Mouse (Mus musculus) CH12.LX (cell line): ENCODE data around the gene Gm10762. TPM values are rescaled to one million over a fixed set of nuclear protein-coding genes. Genes with fewer than 3 reads are reported as not detected.

ENCODE experiments used
- DNase-seq: peaks from one replicate; pipeline ENCODE4 v3.0.0-alpha.2; 2013; ENCODE audit errors: extremely low read depth
- H3K27ac ChIP-seq: 2 replicates; pipeline ENCODE4 v1.5.1; 2012; ENCODE audit warnings: low read depth, mild to moderate bottlenecking, control low read depth, moderate library complexity; ENCODE audit not compliant: insufficient read depth
- H3K27me3 ChIP-seq: replicated peaks from 2 replicates; pipeline ENCODE3; 2012; ENCODE audit warnings: inconsistent platforms
- H3K36me3 ChIP-seq, 2 experiments: replicated peaks in 1 of 2; 2 replicates each; pipeline versions ENCODE3 to v1.6.1; 2012; ENCODE audit warnings: inconsistent platforms in 1 of 2, low read length in 1 of 2, mild to moderate bottlenecking in 1 of 2, mixed read lengths in 1 of 2, moderate library complexity in 1 of 2; ENCODE audit not compliant: control insufficient read depth in 1 of 2, insufficient read depth in 1 of 2
- H3K4me1 ChIP-seq, 2 experiments: 2 replicates each; pipeline ENCODE4 v1.6.1; 2012; ENCODE audit warnings: inconsistent platforms in 1 of 2, moderate library complexity in 1 of 2; ENCODE audit not compliant: insufficient read depth in 2 of 2, control insufficient read depth in 1 of 2
- H3K4me2 ChIP-seq: 2 replicates; pipeline ENCODE4 v1.6.1; 2012; ENCODE audit warnings: low read depth, mild to moderate bottlenecking, control low read depth; ENCODE audit not compliant: poor library complexity, insufficient read depth, severe bottlenecking
- H3K4me3 ChIP-seq, 3 experiments: fragments of 150-350 bp in 1 of 3; sonication (generic) in 1 of 3; replicated peaks in 1 of 3; 2 replicates each; pipeline versions ENCODE3 to v1.5.1; 2011 to 2012; ENCODE audit warnings: low read depth in 2 of 3, low read length in 2 of 3, mild to moderate bottlenecking in 2 of 3, moderate library complexity in 2 of 3, control low read depth in 1 of 3, improper control_type of control experiment in 1 of 3, inconsistent platforms in 1 of 3, mixed read lengths in 1 of 3; ENCODE audit not compliant: poor library complexity in 1 of 3
- H3K79me2 ChIP-seq: replicated peaks from 2 replicates; pipeline ENCODE4 v1.6.1; 2012; ENCODE audit warnings: mild to moderate bottlenecking, moderate library complexity; ENCODE audit not compliant: control insufficient read depth, poor library complexity, insufficient read depth, severe bottlenecking; ENCODE audit errors: extremely low read depth
- H3K9ac ChIP-seq: 2 replicates; pipeline ENCODE4 v1.6.1; 2012; ENCODE audit warnings: low read depth, mild to moderate bottlenecking, control low read depth, moderate library complexity; ENCODE audit not compliant: insufficient read depth
- H3K9me3 ChIP-seq: replicated peaks from 2 replicates; pipeline ENCODE3; 2012; ENCODE audit warnings: low read length, inconsistent platforms, mixed read lengths
- BHLHE40 ChIP-seq: IDR thresholded peaks from 2 replicates; pipeline ENCODE4 v1.6.1; 2011; ENCODE audit warnings: mild to moderate bottlenecking, low read depth, low read length, improper control_type of control experiment
- CHD2 ChIP-seq: IDR thresholded peaks from 2 replicates; pipeline ENCODE4 v1.6.1; 2011; ENCODE audit warnings: low read length, improper control_type of control experiment
- CTCF ChIP-seq, 2 experiments: IDR thresholded peaks in 1 of 2; conservative IDR thresholded peaks in 1 of 2; 2 replicates each; pipeline ENCODE4 v1.5.1; 2011 to 2012; ENCODE audit warnings: low read depth in 2 of 2, low read length in 2 of 2, improper control_type of control experiment in 1 of 2, inconsistent platforms in 1 of 2, mild to moderate bottlenecking in 1 of 2, moderate library complexity in 1 of 2
- E2F4 ChIP-seq: IDR thresholded peaks from 2 replicates; pipeline ENCODE4 v1.6.1; 2011; ENCODE audit warnings: low read depth, low read length, improper control_type of control experiment; ENCODE audit not compliant: insufficient replicate concordance
- ELF1 ChIP-seq: IDR thresholded peaks from 2 replicates; pipeline ENCODE4 v1.6.1; 2014; ENCODE audit warnings: low read depth, mild to moderate bottlenecking, inconsistent platforms, low read length, improper control_type of control experiment
- EP300 ChIP-seq: IDR thresholded peaks from 2 replicates; pipeline ENCODE4 v1.6.1; 2011; ENCODE audit warnings: low read length, improper control_type of control experiment
- ETS1 ChIP-seq: conservative IDR thresholded peaks from 2 replicates; pipeline ENCODE4 v1.6.1; 2012; ENCODE audit warnings: low read depth, mild to moderate bottlenecking, inconsistent platforms, low read length, improper control_type of control experiment, moderate library complexity
- GABPA ChIP-seq: IDR thresholded peaks from 2 replicates; pipeline ENCODE4 v1.6.1; 2012; ENCODE audit warnings: low read depth, low read length, improper control_type of control experiment, inconsistent platforms; ENCODE audit not compliant: insufficient replicate concordance
- HCFC1 ChIP-seq: IDR thresholded peaks from 2 replicates; pipeline ENCODE4 v1.6.1; 2012; ENCODE audit warnings: low read depth, mild to moderate bottlenecking, inconsistent platforms, low read length, improper control_type of control experiment
- IRF4 ChIP-seq: IDR thresholded peaks from 2 replicates; pipeline ENCODE4 v1.6.1; 2014; ENCODE audit warnings: low read depth, mild to moderate bottlenecking, inconsistent platforms, low read length, improper control_type of control experiment
- JUN ChIP-seq: IDR thresholded peaks from 2 replicates; pipeline ENCODE4 v1.6.1; 2011; ENCODE audit warnings: low read depth, mild to moderate bottlenecking, low read length, improper control_type of control experiment, moderate library complexity; ENCODE audit not compliant: insufficient read depth
- MAFK ChIP-seq: IDR thresholded peaks from 2 replicates; pipeline ENCODE4 v1.6.1; 2011; ENCODE audit warnings: low read length, improper control_type of control experiment; ENCODE audit not compliant: insufficient replicate concordance
- MAX ChIP-seq: IDR thresholded peaks from 2 replicates; pipeline ENCODE4 v1.6.1; 2011; ENCODE audit warnings: low read length, improper control_type of control experiment
- MAZ ChIP-seq: IDR thresholded peaks from 2 replicates; pipeline ENCODE4 v1.6.1; 2012; ENCODE audit warnings: low read depth, mild to moderate bottlenecking, inconsistent platforms, low read length, improper control_type of control experiment, moderate library complexity
- MEF2A ChIP-seq: IDR thresholded peaks from 2 replicates; pipeline ENCODE4 v1.6.1; 2014; ENCODE audit warnings: low read depth, mild to moderate bottlenecking, inconsistent platforms, low read length, improper control_type of control experiment, borderline replicate concordance
- MXI1 ChIP-seq: IDR thresholded peaks from 2 replicates; pipeline ENCODE4 v1.6.1; 2011; ENCODE audit warnings: mild to moderate bottlenecking, low read depth, low read length, improper control_type of control experiment
- MYC ChIP-seq: IDR thresholded peaks from 2 replicates; pipeline ENCODE4 v1.6.1; 2011; ENCODE audit warnings: low read depth, mild to moderate bottlenecking, improper control_type of control experiment, low read length
- NELFE ChIP-seq: IDR thresholded peaks from 2 replicates; pipeline ENCODE4 v1.6.1; 2011; ENCODE audit warnings: low read depth, low read length, improper control_type of control experiment
- NRF1 ChIP-seq: IDR thresholded peaks from 2 replicates; pipeline ENCODE4 v1.6.1; 2014; ENCODE audit warnings: low read depth, mild to moderate bottlenecking, inconsistent platforms, low read length, improper control_type of control experiment, moderate library complexity
- PAX5 ChIP-seq: IDR thresholded peaks from 2 replicates; pipeline ENCODE4 v1.6.1; 2012; ENCODE audit warnings: low read length, inconsistent platforms, mixed read lengths
- POLR2A ChIP-seq: IDR thresholded peaks from 2 replicates; pipeline ENCODE4 v1.6.1; 2011; ENCODE audit warnings: low read depth, mild to moderate bottlenecking, improper control_type of control experiment, low read length
- POLR2AphosphoS2 ChIP-seq: IDR thresholded peaks from 2 replicates; pipeline ENCODE4 v1.6.1; 2011; ENCODE audit warnings: low read depth, low read length, improper control_type of control experiment
- RAD21 ChIP-seq: IDR thresholded peaks from 2 replicates; pipeline ENCODE4 v1.6.1; 2011; ENCODE audit warnings: low read depth, mild to moderate bottlenecking, low read length, improper control_type of control experiment, moderate library complexity
- SIN3A ChIP-seq: IDR thresholded peaks from 2 replicates; pipeline ENCODE4 v1.6.1; 2012; ENCODE audit warnings: low read length, improper control_type of control experiment, inconsistent platforms
- SMC3 ChIP-seq: IDR thresholded peaks from 2 replicates; pipeline ENCODE4 v1.6.1; 2011; ENCODE audit warnings: low read depth, low read length, improper control_type of control experiment
- TBP ChIP-seq: conservative IDR thresholded peaks from 2 replicates; pipeline ENCODE4 v1.6.1; 2011; ENCODE audit warnings: low read depth, low read length, improper control_type of control experiment
- TCF12 ChIP-seq: IDR thresholded peaks from 2 replicates; pipeline ENCODE4 v1.6.1; 2014; ENCODE audit warnings: low read depth, mild to moderate bottlenecking, inconsistent platforms, low read length, improper control_type of control experiment
- UBTF ChIP-seq: IDR thresholded peaks from 2 replicates; pipeline ENCODE4 v1.6.1; 2012; ENCODE audit warnings: low read depth, mild to moderate bottlenecking, inconsistent platforms, low read length, improper control_type of control experiment, moderate library complexity
- ZC3H11A ChIP-seq: IDR thresholded peaks from 2 replicates; pipeline ENCODE4 v1.6.1; 2012; ENCODE audit warnings: low read depth, mild to moderate bottlenecking, inconsistent platforms, low read length, improper control_type of control experiment
- ZMIZ1 ChIP-seq: IDR thresholded peaks from 2 replicates; pipeline ENCODE4 v1.6.1; 2012; ENCODE audit warnings: low read depth, mild to moderate bottlenecking, inconsistent platforms, low read length, improper control_type of control experiment
- ZNF384 ChIP-seq: IDR thresholded peaks from 2 replicates; pipeline ENCODE4 v1.6.1; 2012; ENCODE audit warnings: low read depth, low read length, improper control_type of control experiment, inconsistent platforms
- dilution Hi-C: fragments of 300-500 bp; cut with MboI; formaldehyde crosslinking; loops from 2 replicates; pipeline ENCODE4 v1.14.3; 2020; ENCODE audit warnings: low sequenced_read_pairs; ENCODE audit not compliant: extremely low pct_unique_long_range_greater_than_20kb, extremely low pct_ligation_motif_present
- in situ Hi-C: fragments of 300-500 bp; cut with MboI; formaldehyde crosslinking; loops from 3 replicates; pipeline ENCODE4 v1.14.3; 2019; ENCODE audit warnings: low sequenced_read_pairs, low pct_ligation_motif_present, low pct_unique_long_range_greater_than_20kb, mixed read lengths
- polyA plus RNA-seq: library from polyadenylated mRNA; unstranded; fragments of >175 nt; gene quantifications from 2 replicates; pipeline ENCODE4 v1.2.1, GENCODE M21; 2012; ENCODE audit warnings: low read depth; ENCODE audit not compliant: insufficient read length
- total RNA-seq, 2 experiments: library from RNA; depleted of rRNA; stranded (reverse); fragments of 300-350 nt in 1 of 2; fragments of >200 nt in 1 of 2; gene quantifications; 2 replicates each; pipeline ENCODE4 v1.2.3; 2012 to 2014

The Gm10762 gene
- total RNA-seq (2012; rRNA removed) (3.3 and 3.4 TPM in 2 replicates), total RNA-seq (2014; rRNA removed) (2.9 and 3.9 TPM in 2 replicates), polyA plus RNA-seq (3.0 and 3.3 TPM in 2 replicates)

DNA sequence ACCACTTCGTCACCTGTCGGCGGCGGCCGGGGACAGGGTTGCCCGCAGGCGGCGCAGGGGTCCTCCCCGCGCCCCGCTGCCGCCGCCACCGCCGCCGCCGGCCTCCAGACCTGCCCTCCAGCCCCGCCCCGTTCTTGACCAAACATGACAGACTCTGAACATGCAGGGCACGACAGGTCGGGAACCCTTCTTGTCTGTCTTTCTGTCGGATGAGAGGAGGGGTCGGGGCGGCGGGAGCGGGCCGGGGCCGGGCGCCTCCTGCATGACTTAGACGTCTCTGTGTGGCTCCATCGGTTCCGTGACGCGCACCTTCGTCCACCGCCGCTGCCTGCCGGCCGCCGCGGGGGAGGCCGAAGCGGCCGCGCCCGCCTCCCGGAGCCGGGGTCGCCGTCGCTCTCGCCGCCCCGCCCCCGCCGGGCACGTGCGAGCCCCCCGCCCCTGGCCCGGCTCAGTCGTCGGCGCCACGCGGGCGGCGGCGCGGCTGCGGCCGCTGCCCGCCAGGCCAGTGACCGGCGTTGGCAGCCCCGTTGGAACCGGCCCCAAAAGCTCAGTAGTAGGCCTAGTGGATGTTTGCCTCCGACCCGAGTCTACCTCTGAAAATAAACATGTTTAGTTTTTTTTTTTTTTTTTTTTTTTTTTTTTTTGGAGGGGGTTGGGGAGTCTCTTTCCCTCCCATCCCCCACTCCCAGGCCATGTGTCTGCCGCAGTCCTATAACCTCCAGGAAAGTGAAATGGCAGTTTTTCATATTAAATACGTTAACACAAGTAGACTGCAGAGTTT is at the start of gene Gm10762:
Gm10762 (minus strand) TSS at position 65 of the 781 bp plus-strand sequence.
- H3K9me3 ChIP-seq = no peaks in the 10 kb centered on the region
- peak within 1 kb of the TSS; percentile 83 to 93 (median 89) for H3K4me3 ChIP-seq
- H3K79me2 ChIP-seq = no peaks in the 10 kb centered on the region
- peaks cover 3 to 16% of the 10 kb centered on the region in 2 experiments; a peak in 2 of 4 replicates for H3K4me1 ChIP-seq
- dilution Hi-C loops = no loop called here
- in situ Hi-C loops = no loop called here
- peak; percentile 75 for DNase-seq
- no peaks in the 10 kb centered on the region for H3K36me3 ChIP-seq
- H3K27ac ChIP-seq = peak within 1 kb of the TSS; percentile 96
- H3K27me3 ChIP-seq = no peaks in the 10 kb centered on the region
- peak within 1 kb of the TSS; percentile 25 for H3K4me2 ChIP-seq
- TF ChIP-seq NELFE = peak; percentile 9; the same call in 1 of the 2 replicates
- TF ChIP-seq SIN3A = peak; percentile 67; the same call in 1 of the 2 replicates
- TF ChIP-seq MXI1 = peak; percentile 88
- TF ChIP-seq POLR2AphosphoS2 = no peak
- TF ChIP-seq IRF4 = peak; percentile 42; the same call in 1 of the 2 replicates
- TF ChIP-seq PAX5 = no peak
- peak; percentile 98 for TF ChIP-seq ZNF384
- no peak for TF ChIP-seq JUN
- TF ChIP-seq RAD21 = no peak
- no peak for TF ChIP-seq NRF1
- TF ChIP-seq CTCF (conservative IDR thresholded peaks at IDR 0.05 in 1 of 2, IDR thresholded peaks at IDR 0.05 in 1 of 2; ENCODE audit: low read depth in 2 of 2, low read length in 2 of 2) = no peak
- peak; percentile 51 for TF ChIP-seq HCFC1
- TF ChIP-seq SMC3 = no peak
- 0 out of 2 replicates have a peak, but pooled peaks have one; percentile 20 for TF ChIP-seq E2F4
- TF ChIP-seq CHD2 = peak; percentile 97
- TF ChIP-seq MEF2A = no peak
- no peak for TF ChIP-seq TBP
- no peak for TF ChIP-seq TCF12
- peak; percentile 45; the same call in 1 of the 2 replicates for TF ChIP-seq MAZ
- TF ChIP-seq MAX = peak; percentile 90
- TF ChIP-seq EP300 = no peak
- TF ChIP-seq UBTF = 0 out of 2 replicates have a peak, but pooled peaks have one; percentile 66
- TF ChIP-seq MYC = peak; percentile 98
- peak; percentile 66; the same call in 1 of the 2 replicates for TF ChIP-seq BHLHE40
- no peak for TF ChIP-seq MAFK
- no peak for TF ChIP-seq ELF1
- peak; percentile 66; the same call in 1 of the 2 replicates for TF ChIP-seq ZMIZ1
- TF ChIP-seq POLR2A = peak; percentile 60
- no peak for TF ChIP-seq ZC3H11A
- no peak for TF ChIP-seq ETS1
- TF ChIP-seq GABPA = no peak
- H3K9ac ChIP-seq = peak within 1 kb of the TSS; percentile 99
